Mouse (Mus musculus) T-cell, adult 2 months (primary cell): ENCODE measurements around the gene Rdh16f2.
"Not testable (repeated sequence)": the region's sequence is repeated elsewhere in the genome, so short reads cannot be mapped to it uniquely, and the experiment has no call there.

Experiments
- DNase-seq: peaks from one replicate; pipeline ENCODE4 v3.0.0; 2022; ENCODE audit warnings: low spot score

Gene Rdh16f2

DNA sequence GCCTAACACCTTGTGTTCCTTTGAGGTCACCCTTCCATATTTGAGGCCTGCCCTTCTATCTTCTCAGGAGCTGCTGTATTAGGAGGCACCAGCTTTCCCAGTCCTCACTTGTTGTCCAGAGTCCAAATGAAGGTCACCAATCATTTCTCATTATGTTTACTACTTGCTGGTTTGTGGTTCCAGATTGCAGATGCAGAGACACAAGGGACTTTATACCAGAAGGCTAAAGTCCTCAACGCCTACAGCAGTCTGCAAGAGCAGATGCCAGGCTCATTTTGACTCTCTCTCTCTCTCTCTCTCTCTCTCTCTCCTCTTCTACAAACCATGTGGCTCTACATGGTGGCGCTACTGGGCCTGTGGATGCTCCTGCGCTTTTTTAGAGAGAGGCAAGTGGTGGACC lies at the start of gene Rdh16f2:
Gene Rdh16f2, plus strand, starts transcription at position 243 of the 400 bp plus-strand sequence.
- DNase-seq, result no peak

DNA sequence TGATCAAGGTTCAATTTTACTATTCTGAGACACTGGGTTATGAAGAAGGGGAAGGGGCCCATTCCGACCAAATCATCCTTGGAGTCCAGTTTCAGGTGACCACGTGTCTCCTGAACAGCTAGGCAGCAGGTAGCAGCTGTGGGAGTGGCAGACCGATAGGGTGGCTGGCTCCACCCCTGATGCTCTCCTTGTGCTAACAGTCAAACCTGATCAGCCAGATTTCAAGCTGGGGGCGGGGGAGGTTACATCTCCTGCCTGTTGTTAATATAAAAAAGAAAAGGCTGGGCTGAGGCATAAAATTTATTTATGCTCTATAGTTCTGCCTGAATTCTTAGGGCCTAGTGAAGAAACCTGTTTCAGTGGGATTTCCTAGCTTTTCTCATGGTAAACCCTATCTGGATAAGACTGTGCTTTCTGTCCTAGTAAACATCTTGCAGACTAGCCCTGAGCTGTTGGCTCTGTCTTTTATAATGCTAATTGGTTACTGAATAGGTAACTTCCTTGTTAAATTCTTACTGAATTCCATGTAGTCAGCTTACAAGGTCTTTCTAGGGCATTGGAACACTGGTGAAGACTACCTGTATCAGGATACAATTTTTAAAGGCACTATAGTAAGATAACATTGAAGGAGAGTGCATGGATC lies 48.9 kb upstream of the Rdh16f2 start:
- not testable (repeated sequence) for DNase-seq

DNA sequence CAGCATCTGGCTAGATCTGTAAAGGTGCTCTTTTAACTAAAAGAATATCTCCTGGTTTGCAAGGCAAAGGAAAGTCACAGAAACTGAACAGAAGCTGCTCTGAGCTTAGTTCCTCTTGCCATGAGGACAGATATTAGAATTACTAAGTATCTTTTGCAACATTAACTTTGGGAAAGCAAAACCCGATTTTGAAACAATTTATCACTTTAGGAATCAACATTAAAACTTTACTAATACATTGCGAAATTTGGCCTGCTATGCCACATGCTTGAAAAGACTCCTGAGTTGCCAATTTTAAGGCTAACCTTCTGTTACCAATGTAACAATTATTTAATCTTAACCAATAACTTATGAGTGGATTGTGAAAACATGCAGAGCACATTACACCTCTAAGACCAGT lies 44.5 kb upstream of the Rdh16f2 start:
- not testable (repeated sequence) for DNase-seq

DNA sequence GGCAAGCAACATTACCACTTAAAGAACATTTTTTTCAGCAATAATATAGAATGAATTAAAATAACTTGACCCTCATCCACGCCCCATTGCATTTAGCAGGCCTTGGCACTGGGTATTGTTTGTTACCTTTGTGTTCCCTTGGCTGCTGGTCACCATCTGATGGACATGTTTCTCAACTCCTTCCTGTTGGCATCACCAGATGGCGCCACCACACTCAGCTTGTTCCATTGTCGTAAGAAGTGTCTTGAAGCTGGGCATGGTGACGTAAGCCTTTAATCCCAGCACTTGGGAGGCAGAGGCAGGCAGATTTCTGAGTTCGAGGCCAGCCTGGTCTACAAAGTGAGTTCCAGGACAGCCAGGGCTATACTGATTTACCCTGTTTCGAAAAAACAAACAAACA lies 40.9 kb upstream of the Rdh16f2 start:
- DNase-seq, result no peak

DNA sequence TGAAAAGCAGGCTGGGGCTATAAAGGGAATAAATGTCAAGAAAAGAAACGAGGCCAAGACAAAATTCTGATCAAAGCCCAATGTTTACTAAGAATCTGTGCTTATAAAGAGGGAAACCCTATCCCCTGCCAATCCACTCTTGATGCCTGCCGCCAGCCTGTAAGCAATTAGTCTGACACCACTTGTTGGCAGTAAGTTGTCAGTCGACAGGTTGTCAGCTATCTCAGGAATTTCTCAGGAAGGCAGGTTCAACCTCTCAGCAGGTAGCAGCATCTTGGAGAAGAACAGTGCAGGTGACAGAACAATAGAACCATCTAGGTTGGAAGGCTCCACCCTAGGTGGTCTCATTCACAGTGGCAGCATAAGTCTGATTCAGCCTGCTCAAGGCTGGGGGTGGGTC lies 37.2 kb upstream of the Rdh16f2 start:
- DNase-seq, result no peak

DNA sequence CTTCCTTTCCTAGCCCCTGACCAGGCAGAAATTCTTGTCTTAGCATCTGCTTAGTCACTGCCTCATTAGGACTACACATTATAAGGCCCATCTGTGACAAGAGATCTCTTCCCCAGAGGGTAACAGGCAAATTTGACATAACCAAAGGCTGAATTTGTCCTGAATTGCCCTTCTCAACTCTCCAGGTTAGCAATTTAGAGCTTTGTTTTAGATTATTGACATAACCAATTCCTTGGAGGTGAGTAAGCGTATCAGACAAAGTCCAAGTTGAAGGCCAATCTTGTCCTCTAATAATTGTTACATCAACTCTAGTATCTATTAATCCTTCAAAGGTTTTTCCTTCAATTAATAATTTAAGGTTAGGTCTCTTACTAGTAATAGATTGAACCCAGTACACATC lies 32.1 kb upstream of the Rdh16f2 start:
- DNase-seq, result not testable (repeated sequence)

DNA sequence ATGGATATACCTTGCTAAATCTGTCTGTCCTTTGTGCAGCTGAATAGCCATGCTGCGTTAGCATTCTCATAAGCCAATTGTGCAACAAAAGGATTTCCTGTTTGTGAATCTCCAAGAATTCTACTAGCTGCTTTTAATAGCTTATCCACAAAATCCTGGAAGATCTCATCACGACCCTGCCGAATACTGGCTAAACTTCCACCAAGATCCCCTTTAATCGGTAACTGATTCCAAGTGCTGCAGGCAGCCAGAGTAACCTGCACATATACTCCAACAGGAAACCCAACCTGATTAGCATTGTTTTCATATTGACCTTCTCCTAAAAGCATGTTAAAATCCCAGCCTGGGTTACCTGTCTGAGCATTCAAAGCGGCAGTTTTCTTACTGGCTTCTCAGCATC lies 31.0 kb upstream of the Rdh16f2 start:
- no peak for DNase-seq

DNA sequence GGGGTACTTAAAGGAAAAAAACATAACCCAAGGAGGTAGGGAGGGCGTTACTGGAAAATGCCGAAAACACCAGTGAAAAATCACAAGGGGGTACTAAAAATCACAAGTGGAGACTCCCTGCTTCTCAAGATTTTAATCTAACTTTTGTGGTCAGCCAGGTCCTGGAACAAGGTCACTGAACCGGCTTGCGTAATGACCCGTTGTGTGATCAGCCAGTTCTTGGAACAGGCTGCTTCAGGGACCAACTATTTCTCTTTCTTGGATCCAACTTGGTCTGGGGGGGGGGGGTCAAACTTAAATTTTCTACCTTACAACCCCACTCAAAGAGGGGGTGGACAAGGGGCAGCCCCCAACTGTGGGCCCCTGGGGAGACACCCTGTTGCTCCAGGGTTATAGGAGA lies 28.5 kb upstream of the Rdh16f2 start:
- not testable (repeated sequence) for DNase-seq

DNA sequence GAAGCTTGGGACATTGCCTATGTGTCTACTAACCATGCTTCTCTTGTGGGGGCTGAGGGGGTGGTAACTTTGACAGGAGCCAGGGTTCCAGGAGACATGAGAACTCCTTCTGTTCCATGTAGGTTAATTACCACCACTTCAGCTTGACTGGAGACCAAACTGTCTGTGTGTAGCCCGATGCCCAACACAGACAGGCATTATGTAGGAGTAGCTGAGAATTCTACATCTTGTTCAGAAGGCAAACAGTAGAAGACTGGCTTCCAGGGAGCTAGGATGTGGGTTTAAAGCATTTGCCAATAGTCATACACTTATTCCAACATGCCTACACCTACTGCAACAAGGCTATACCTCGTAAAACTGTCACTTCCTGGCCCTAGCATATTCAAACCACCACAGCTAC lies 27.7 kb upstream of the Rdh16f2 start:
- no peak for DNase-seq

DNA sequence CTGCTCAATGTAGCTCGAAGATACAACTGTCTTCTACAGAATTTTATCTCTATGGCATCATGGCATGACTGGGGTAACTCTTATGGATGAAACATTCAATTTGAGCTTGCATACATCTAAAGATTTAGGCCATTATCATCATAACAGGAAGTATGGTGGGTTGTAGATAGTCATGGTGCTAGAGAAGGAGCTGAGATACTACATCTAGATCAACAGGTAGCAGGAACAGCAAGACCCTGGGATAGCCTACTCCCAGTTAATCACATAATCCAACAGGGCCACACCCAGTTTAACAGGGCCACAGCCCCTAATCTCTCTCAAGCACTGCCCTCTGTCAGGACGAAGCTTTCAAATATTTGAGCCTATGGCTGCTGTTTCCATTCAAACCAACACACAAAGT lies 25.5 kb upstream of the Rdh16f2 start:
- no peak for DNase-seq

DNA sequence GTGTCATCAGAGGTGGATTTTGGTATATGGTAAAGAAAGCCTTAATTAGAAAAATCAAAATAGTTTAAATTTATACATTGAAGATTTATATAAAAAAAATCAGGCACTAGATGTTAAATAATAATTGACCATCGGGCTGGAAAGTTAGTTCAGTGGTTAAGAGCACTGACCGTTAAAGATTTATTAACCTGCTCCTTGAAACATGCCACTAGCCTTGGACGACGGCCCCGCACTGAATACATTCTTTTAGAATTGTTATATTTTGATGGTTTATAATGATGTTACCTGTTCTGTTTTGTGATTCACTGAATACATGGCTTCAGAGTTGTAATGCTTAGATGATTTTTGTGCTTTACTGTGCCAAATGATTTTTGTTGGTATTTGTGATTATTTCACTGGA lies 20.3 kb upstream of the Rdh16f2 start:
- DNase-seq, result not testable (repeated sequence)

DNA sequence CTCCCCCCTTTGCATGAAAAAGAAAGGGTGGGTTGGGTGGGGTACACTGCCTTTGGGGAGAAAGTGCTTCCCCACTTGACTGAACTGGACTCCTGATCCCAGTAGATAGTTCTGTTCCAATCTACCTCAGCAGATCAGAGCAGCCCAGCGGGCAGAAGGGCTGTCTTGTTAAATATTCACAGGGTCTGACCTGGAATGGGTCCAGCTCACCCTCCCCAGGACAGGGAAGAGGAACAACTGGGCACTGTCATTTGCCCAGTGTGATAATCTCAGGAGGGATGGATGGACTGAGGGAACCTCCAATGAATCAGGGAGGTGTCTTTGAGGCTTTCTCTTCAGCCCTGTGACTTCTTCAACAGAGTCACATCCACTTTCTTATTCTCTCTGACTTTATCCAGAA lies 18.2 kb upstream of the Rdh16f2 start:
- DNase-seq, result no peak

DNA sequence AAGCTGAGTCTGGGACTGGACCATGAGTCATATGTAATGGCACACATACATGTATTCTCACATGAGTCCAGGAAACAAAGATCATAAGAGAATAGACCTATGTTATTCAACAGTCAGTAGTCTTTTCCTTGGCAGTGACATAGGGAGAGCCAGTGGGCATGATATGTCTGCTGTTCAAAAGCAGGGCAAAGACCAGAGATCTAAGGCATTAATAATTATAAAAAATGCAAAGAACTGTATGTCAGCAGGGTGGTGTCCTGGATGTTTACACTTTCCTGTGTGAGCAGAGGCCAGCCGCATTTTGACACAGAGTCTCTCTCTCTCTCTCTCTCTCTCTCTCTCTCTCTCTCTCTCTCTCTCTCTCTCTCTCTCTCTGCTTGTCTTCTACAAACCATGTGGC lies 16.6 kb upstream of the Rdh16f2 start, which contains the start of gene Rdh19:
Gene Rdh19, plus strand, starts transcription at position 301 of the 400 bp plus-strand sequence.
- DNase-seq, result no peak

DNA sequence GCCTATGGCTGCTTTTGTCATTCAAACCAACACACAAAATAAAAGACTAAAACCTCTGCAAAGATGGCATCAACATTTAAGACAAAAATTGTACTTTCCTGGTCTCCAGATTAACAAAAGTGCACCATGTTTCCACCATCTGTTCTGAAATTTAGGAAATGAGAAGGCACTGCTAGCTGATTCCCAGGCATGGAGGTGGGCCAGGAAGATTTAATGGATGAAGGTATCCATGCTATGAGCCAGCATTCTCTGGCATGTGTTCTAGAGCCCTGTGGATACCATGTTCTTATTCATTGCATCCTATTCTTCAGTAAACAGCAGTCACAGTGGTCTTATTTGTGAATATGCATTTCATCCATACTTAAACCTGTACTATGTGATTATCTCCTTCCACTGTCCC lies 9.9 kb upstream of the Rdh16f2 start:
- no peak for DNase-seq

DNA sequence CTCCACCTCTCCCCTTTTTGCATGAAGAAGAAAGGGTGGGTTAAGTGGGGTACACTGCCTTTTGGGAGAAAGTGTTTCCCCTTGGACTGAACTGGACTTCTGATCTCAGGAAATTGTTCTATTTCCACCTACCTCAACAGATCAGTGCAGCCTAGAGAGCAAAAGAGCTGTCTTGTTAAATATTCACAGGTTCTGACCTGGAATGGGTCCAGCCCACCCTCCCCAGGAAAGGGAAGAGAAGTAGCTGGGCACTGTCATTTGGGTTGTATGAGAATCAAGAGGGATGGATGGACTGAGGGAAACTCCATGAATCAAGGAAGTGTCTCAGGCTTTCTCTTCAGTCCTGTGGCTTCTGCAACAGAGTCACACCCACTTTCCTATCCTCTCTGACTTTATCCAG lies 1.3 kb upstream of the Rdh16f2 start:
- DNase-seq, result no peak

DNA sequence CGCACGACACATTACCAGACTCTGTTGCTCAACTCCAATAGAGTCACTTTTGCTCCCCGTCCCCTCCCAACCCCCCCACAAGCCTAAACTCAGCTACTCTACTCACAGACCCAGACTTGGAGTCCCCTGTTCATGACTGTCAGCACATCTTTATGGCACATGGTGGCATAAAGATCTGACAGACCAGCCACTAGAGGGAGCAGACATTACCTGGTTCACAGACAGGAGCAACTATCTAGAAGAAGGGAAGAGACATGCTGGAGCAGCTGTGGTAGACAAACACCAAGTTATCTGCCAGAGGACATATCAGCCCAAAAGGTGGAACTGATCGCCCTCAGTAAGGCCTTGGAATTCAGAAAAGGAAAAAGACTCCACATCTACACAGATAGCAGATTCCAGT lies 6.2 kb downstream of the Rdh16f2 start:
- no peak for DNase-seq

DNA sequence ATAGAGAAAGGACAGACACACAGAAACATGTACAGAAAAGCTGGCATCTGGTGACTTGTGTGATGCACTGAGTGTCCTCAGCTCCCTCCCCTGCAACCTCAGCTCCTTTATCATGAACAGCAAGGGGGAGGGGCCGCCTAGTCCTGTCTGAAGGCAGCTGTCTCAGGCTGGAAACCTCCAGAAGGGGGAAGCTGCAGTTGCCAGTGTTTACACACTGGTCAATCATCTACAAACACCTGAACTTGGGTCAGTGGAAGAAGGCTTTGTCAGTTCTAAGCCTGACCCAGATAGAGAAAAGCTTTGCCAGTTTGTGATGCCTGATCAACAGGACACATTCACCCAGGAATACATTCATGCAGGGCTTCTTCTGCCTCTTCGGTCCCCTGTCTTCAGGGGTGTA lies 11.4 kb downstream of the Rdh16f2 start:
- no peak for DNase-seq

DNA sequence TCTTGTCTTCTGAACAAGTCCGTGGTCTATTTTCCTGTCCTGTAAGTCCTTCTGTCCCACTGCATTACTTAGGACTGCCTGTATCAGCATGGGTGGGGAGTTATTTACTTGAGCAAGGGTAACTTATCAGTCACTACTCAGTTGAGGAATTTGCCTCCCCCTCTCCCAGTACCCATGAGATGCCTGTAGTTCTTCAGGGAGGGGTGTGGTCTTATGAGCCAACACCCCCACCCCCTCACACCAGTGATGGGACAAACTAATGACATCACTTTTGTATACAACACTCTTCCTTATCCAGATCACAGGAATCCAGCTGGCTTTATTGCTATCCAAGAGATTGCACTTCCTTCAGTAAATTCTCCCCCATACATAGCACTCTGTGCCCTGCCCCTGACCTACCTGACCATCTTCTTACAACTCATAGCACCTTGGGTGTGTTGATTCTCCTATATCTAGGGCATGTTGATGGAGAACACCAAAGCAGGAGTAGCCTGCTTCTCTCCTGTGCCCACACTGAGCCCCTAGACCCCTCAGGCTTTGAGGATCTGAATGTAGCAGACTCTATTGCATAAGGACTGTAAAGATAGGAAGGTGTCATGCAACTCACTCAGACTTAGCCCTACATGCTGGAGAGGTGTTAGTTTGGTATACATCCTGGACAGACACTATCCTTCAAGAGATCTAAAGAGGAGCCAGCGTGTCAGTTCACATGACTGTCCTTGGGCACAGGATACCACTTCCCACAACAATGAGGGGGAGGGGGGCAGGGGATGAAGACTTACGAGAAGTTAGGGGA lies 12.2 kb downstream of the Rdh16f2 start:
- no peak for DNase-seq

DNA sequence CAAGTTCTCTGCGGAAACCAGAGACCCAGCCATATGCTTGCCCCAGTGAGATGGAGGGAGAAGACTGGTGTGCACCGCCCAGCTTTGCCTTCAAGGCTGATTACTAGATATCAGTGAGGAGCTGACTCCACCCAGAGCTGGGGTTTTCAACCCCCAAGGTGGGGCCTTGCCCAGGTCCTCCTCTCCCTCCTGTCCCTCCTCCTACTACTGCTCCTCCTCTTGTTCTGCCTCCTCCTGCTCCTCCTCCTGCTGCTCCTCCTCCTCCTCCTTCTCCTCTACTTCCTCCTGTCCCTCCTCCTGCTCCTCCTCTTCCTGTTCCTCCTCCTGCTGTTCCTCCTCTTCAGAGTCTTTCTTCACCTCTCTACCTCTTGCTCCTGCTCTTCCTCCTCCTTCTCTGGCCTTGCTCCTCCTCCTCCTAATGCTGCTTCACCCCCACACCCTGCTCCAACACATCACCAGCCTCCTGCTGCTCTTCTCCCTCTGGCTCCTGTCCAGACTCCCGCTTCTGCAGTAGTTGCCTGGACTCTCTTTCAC lies 12.9 kb downstream of the Rdh16f2 start:
- no peak for DNase-seq

DNA sequence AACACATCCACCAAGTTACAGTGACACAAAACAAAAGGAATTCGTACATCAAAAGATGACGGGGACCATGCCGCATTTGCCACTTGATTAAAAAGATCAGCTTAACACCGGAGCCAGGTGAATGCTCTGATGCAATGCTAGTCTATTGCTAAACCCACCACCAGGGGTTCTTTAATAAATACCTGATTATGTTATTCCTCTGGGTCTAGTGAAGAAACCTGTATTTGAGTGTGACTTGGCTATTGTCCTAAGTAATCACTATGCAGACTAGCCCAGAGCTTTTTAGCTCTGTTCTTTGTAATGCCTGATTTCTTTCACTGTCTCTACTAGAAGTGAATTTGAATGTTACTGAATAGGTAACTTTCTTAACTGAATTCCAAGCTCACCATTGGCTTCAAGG lies 14.8 kb downstream of the Rdh16f2 start:
- no peak for DNase-seq

DNA sequence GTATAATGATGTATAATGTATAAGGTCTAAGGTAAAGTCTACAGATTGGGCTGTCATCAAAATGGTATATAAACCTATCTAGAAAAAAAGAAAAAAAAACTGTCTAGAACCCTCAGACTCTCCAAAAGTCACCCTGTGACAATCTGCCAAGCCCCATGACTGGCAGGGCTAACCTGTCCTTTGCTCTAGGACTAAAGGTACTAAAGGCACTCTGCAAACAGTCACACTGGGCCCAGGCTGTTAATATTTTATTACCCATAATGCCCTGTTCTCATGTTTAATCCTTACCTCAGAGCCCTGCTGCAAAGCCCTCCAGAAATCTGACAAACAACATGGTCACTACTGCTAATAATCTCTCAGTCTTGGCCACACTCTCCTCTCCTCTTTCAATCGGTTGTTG lies 20.3 kb downstream of the Rdh16f2 start:
- no peak for DNase-seq

DNA sequence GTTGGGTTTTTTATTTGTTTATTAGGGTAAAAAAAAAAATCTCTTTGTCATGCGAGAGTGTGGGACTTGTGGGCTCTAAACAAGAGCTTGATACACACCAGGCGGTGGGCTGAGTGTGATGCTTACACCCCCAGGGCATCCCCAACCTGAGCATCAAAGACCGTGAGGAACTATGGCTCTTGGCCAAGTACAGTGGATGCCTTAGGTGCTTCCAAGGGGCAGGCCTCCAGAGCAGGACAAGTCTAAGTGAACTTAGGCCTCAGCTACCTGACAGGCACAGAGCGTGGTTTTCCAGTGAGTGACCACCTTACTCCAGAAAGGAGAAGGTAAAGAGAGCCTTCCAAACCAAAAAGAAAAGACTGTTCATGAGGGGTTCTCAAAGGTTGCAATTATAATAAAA lies 20.7 kb downstream of the Rdh16f2 start:
- DNase-seq, result no peak

DNA sequence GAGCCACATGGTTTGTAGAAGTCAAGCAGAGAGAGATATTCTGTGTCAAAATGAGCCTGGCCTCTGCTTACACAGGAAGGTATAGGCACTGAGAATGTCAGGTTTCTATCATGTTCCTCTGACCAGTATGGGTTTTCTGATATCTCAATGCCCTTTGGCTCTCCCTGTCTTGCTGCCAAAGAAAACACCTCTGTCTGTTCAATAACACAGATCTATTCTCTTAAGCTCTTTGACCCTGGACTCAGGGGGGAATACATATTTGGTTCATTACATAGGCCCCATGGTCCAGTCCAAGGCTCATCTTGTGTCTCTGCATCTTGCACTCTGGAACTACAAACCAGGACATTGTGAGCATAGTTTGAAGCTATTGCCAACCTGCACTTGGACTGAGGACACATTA lies 22.3 kb downstream of the Rdh16f2 start, which contains the start of gene Rdh7:
Gene Rdh7, minus strand, starts transcription at position 213 of the 400 bp plus-strand sequence.
- DNase-seq, result no peak
